Comparison of ENCODE assay signal across 7 mouse cellular contexts in the genomic region with DNA sequence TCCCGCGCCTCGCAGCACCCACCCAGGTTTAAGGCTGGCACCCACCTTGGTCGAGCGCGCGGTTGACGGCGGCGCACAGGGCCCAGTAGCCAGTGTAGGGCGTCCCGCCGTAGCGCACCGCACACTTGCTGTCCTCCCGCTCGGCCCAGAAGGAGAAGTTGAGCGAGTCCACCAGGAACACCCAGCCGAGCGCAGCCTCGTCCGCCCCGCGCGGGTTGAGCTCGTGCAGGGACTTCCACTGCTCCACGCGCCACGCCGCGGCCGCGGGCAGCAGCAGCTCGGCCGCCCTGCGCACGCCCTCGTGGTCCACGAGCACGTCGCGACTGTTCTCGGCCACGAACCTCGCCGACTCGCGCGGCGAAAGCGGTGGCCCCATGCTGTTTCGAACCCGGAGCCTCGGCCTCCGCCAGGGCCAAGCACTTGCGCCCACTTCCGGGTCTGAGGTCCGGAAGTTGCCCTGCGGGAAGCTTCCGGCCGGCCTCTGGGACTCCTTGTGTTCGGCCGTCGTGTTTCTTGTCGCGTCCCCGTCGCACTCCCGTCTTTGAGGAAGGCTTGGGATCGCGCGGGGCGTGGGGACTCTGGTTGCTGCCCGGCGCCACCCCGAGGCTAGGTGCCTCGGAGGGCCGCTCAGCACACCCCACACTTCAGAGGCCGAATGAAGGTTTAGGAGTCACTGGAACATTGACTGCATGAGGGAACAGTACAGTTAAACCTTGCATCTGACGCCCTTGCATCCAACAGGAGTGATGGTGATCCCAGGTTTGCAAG. TPM values are rescaled to one million over a fixed set of nuclear protein-coding genes. Genes with fewer than 3 reads are reported as not detected.
A peak's percentile ranks its signal among the peaks of the same experiment; 100 is the strongest.
DNase-seq lines count a peak whose midpoint lies in the region; ATAC-seq lines count a peak whose summit lies in the region.

2210016F16Rik (minus strand) TSS at position 447 of the 768 bp plus-strand sequence.

- H3K9ac ChIP-seq in intestine, embryonic 16.5 days (ENCODE audit: low read depth, low read length): peak within 1 kb of the TSS; percentile 94
- H3K9ac ChIP-seq in limb, embryonic 12.5 days (replicated peaks): peak within 1 kb of the TSS; percentile 74
- peak within 1 kb of the TSS; percentile 85 for H3K9ac ChIP-seq in midbrain, embryonic 13.5 days (replicated peaks)

- H3K4me2 ChIP-seq in intestine, embryonic 16.5 days (ENCODE audit: low read depth, low read length): peak within 1 kb of the TSS; percentile 86
- H3K4me2 ChIP-seq in limb, embryonic 12.5 days: peak within 1 kb of the TSS; percentile 87
- peak within 1 kb of the TSS; percentile 92 for H3K4me2 ChIP-seq in midbrain, embryonic 13.5 days (replicated peaks)

- peaks cover 9% of the 10 kb centered on the region; the same call in 1 of the 2 replicates for H3K4me1 ChIP-seq in intestine, embryonic 16.5 days (ENCODE audit: control insufficient read depth, insufficient read depth, low read length)
- H3K4me1 ChIP-seq in limb, embryonic 12.5 days (replicated peaks): 0 out of 2 replicates have a peak, but pooled peaks cover 5% of the 10 kb centered on the region
- peaks cover 12% of the 10 kb centered on the region for H3K4me1 ChIP-seq in midbrain, embryonic 13.5 days (replicated peaks)

- H3K9me3 ChIP-seq in intestine, embryonic 16.5 days (ENCODE audit: control insufficient read depth, low read length): peaks cover 12% of the 10 kb centered on the region
- H3K9me3 ChIP-seq in limb, embryonic 12.5 days: peaks cover 19% of the 10 kb centered on the region
- H3K9me3 ChIP-seq in midbrain, embryonic 13.5 days: peaks cover 21% of the 10 kb centered on the region

- peak; percentile 81 for ATAC-seq in intestine, embryonic 16.5 days
- ATAC-seq in limb, embryonic 12.5 days (ENCODE audit: insufficient number of reproducible peaks, insufficient read depth, low FRiP score, low TSS enrichment, low read depth): peak; percentile 56
- ATAC-seq in midbrain, embryonic 13.5 days: peak; percentile 82

- H3K36me3 ChIP-seq in intestine, embryonic 16.5 days (ENCODE audit: control insufficient read depth, insufficient read depth, low read length): peaks cover 29% of the 10 kb centered on the region
- H3K36me3 ChIP-seq in limb, embryonic 12.5 days: peaks cover 36% of the 10 kb centered on the region
- H3K36me3 ChIP-seq in midbrain, embryonic 13.5 days: peaks cover 34% of the 10 kb centered on the region

- peak; percentile 80 for DNase-seq in adrenal gland, postnatal 10 days
- peak; percentile 72 for DNase-seq in embryo, embryonic 9.5 days (ENCODE audit: extremely low spot score)
- DNase-seq in gonadal fat pad, adult 2 months (ENCODE audit: low read depth): no peak
- DNase-seq in skeletal muscle tissue, adult 2 months (ENCODE audit: low read depth, low spot score): peak; percentile 34

- peak within 1 kb of the TSS; percentile 85 for H3K27ac ChIP-seq in intestine, embryonic 16.5 days (ENCODE audit: low read length)
- peak within 1 kb of the TSS; percentile 56 for H3K27ac ChIP-seq in limb, embryonic 12.5 days
- H3K27ac ChIP-seq in midbrain, embryonic 13.5 days: peak within 1 kb of the TSS; percentile 58; the same call in 1 of the 2 replicates

- H3K4me3 ChIP-seq in intestine, embryonic 16.5 days (ENCODE audit: low read length): peak within 1 kb of the TSS; percentile 78
- peak within 1 kb of the TSS; percentile 75 for H3K4me3 ChIP-seq in limb, embryonic 12.5 days (replicated peaks)
- H3K4me3 ChIP-seq in midbrain, embryonic 13.5 days (replicated peaks): peak within 1 kb of the TSS; percentile 79

- no peaks in the 10 kb centered on the region for H3K27me3 ChIP-seq in intestine, embryonic 16.5 days (replicated peaks; ENCODE audit: control insufficient read depth, insufficient read depth, low read length)
- H3K27me3 ChIP-seq in limb, embryonic 12.5 days: no peaks in the 10 kb centered on the region
- no peaks in the 10 kb centered on the region for H3K27me3 ChIP-seq in midbrain, embryonic 13.5 days

- 2% methylated on average over 80 of the region's 80 CpGs for WGBS in intestine, embryonic 16.5 days
- 3% methylated on average over 80 of the region's 80 CpGs for WGBS in limb, embryonic 12.5 days
- WGBS in midbrain, embryonic 13.5 days: 3% methylated on average over 80 of the region's 80 CpGs

RNA-seq across cellular contexts. Expression of gene 2210016F16Rik, which starts in this region (rescaled TPM):
- total RNA-seq in adrenal gland, postnatal 10 days (2021): 10 to 100 TPM; 26.6 to 27.2 TPM
- polyA plus RNA-seq in gonadal fat pad, adult 2 months (2012; rRNA removed): 30.9 and 32.5 TPM in 2 replicates
- polyA plus RNA-seq in intestine, embryonic 16.5 days (2015; fragmentation: Nextera tagmentation; extraction: Ambion mirVana): 48.7 and 55.7 TPM in 2 replicates
- 22.1 TPM in 2 replicates for polyA plus RNA-seq in limb, embryonic 12.5 days (2016; fragmentation: Nextera tagmentation; extraction: Ambion mirVana)
- polyA plus RNA-seq in midbrain, embryonic 13.5 days (2015; fragmentation: Nextera tagmentation; extraction: Ambion mirVana): 23.6 and 24.0 TPM in 2 replicates
